Mouse (Mus musculus) midbrain, embryonic 15.5 days (tissue): Measurements from ENCODE around the gene Cstf3. TPM values are rescaled to one million over a fixed set of nuclear protein-coding genes. Genes with fewer than 3 reads are reported as not detected.
A peak's percentile ranks its signal among the peaks of the same experiment; 100 is the strongest.
"Not testable (repeated sequence)": the region's sequence is repeated elsewhere in the genome, so short reads cannot be mapped to it uniquely, and the experiment has no call there.

Experiments used
- ATAC-seq: fragments of 200-750 bp; cut with Nextera tagmentation; replicated peaks from 2 replicates; pipeline ENCODE4 v1.8.0; 2017; ENCODE audit warnings: moderate TSS enrichment
- H3K27ac ChIP-seq: fragments of 300-500 bp; sonication (generic); 2 replicates; pipeline ENCODE4 v1.5.1; 2015; ENCODE audit warnings: mild to moderate bottlenecking, inconsistent platforms
- H3K27me3 ChIP-seq: fragments of 300-500 bp; sonication (generic); replicated peaks from 2 replicates; pipeline ENCODE4 v1.6.1; 2015; ENCODE audit warnings: inconsistent platforms
- H3K36me3 ChIP-seq: fragments of 300-500 bp; sonication (generic); replicated peaks from 2 replicates; pipeline ENCODE4 v1.6.1; 2015; ENCODE audit warnings: inconsistent platforms
- H3K4me1 ChIP-seq: fragments of 300-500 bp; sonication (generic); 2 replicates; pipeline ENCODE4 v1.6.1; 2015; ENCODE audit warnings: inconsistent platforms
- H3K4me2 ChIP-seq: fragments of 300-500 bp; sonication (generic); 2 replicates; pipeline ENCODE4 v1.6.1; 2015; ENCODE audit warnings: inconsistent platforms, mild to moderate bottlenecking, moderate library complexity
- H3K4me3 ChIP-seq: fragments of 300-500 bp; sonication (generic); 2 replicates; pipeline ENCODE4 v1.5.1; 2015; ENCODE audit warnings: mild to moderate bottlenecking, inconsistent platforms
- H3K9ac ChIP-seq: fragments of 300-500 bp; sonication (generic); 2 replicates; pipeline ENCODE4 v1.6.1; 2015; ENCODE audit warnings: mild to moderate bottlenecking, inconsistent platforms
- H3K9me3 ChIP-seq: fragments of 300-500 bp; sonication (generic); 2 replicates; pipeline ENCODE4 v1.6.1; 2016; ENCODE audit warnings: inconsistent platforms
- WGBS: fragments of 180-500 bp; shearing (Covaris S2); methylation state at CpG from one replicate; pipeline ENCODE4 v1.1.7; 2015; ENCODE audit warnings: mixed read lengths; 5-methylcytosine and 5-hydroxymethylcytosine counted together
- polyA plus RNA-seq: library from polyadenylated mRNA; unstranded; fragments of >200 nt; fragmentation: Nextera tagmentation; extraction: Ambion mirVana; gene quantifications from 2 replicates; pipeline ENCODE4 v1.2.1, GENCODE M21; 2015

The Cstf3 gene
- 89.0 and 98.0 TPM in 2 replicates for polyA plus RNA-seq

GRCm38 (mm10) chr2:104590068-104590828 is at the start of gene Cstf3:
TSS of gene Cstf3 (plus strand) at chr2:104590523.
- Histone ChIP-seq H3K9ac (peak within 1 kb of the TSS; percentile 90), H3K36me3 (no peaks in the 10 kb centered on the region), H3K4me3 (peak within 1 kb of the TSS; percentile 87), H3K27me3 (no peaks in the 10 kb centered on the region), H3K27ac (peak within 1 kb of the TSS; percentile 91), H3K9me3 (no peaks in the 10 kb centered on the region), H3K4me1 (peaks cover 28% of the 10 kb centered on the region), H3K4me2 (peak within 1 kb of the TSS; percentile 69)
- WGBS, result under 1% methylated on average over 59 of the region's 59 CpGs
- ATAC-seq, result peak; percentile 100

GRCm38 (mm10) chr2:104556711-104557110 is 33.6 kb upstream of the Cstf3 start:
- H3K4me3 ChIP-seq, H3K36me3 ChIP-seq, H3K9me3 ChIP-seq, H3K27ac ChIP-seq, ATAC-seq, H3K4me1 ChIP-seq, H3K27me3 ChIP-seq, H3K4me2 ChIP-seq, H3K9ac ChIP-seq: not testable (repeated sequence)
- 95% methylated on average over 22 of the region's 22 CpGs for WGBS

- H3K36me3 ChIP-seq, result no peaks in the 10 kb centered on the region
- H3K9me3 ChIP-seq, result no peaks in the 10 kb centered on the region
- H3K27me3 ChIP-seq, result no peaks in the 10 kb centered on the region
- 94% methylated on average over 9 of the region's 9 CpGs for WGBS
- no peak overlapping the region for H3K4me2 ChIP-seq
- no peaks in the 10 kb centered on the region for H3K4me1 ChIP-seq
- no peak overlapping the region for H3K9ac ChIP-seq
- H3K27ac ChIP-seq, result no peak overlapping the region
- no peak overlapping the region for H3K4me3 ChIP-seq
- ATAC-seq, result no peak
These were observed 32.6 kb upstream of the Cstf3 start for GRCm38 (mm10) chr2:104557722-104558121.

- Histone ChIP-seq H3K4me1 (no peaks in the 10 kb centered on the region), H3K36me3 (no peaks in the 10 kb centered on the region), H3K9ac (no peak overlapping the region), H3K4me2 (no peak overlapping the region), H3K27me3 (no peaks in the 10 kb centered on the region), H3K4me3 (no peak overlapping the region), H3K9me3 (no peaks in the 10 kb centered on the region), H3K27ac (no peak overlapping the region)
- 92% methylated on average over 4 of the region's 4 CpGs for WGBS
- no peak for ATAC-seq
These were observed 32.0 kb upstream of the Cstf3 start for GRCm38 (mm10) chr2:104558326-104558725.

- no peak for ATAC-seq
- WGBS, result 67% methylated on average over 6 of the region's 6 CpGs
- Histone ChIP-seq H3K4me3 (no peak overlapping the region), H3K9me3 (no peaks in the 10 kb centered on the region), H3K9ac (no peak overlapping the region), H3K36me3 (no peaks in the 10 kb centered on the region), H3K27me3 (no peaks in the 10 kb centered on the region), H3K4me1 (no peaks in the 10 kb centered on the region), H3K27ac (no peak overlapping the region), H3K4me2 (no peak overlapping the region)
These were observed 31.4 kb upstream of the Cstf3 start for GRCm38 (mm10) chr2:104558938-104559337.

- no peak overlapping the region for H3K4me3 ChIP-seq
- H3K9ac ChIP-seq, result no peak overlapping the region
- 85% methylated on average over 4 of the region's 4 CpGs for WGBS
- H3K27ac ChIP-seq, result no peak overlapping the region
- ATAC-seq, result no peak
- no peaks in the 10 kb centered on the region for H3K27me3 ChIP-seq
- H3K36me3 ChIP-seq, result no peaks in the 10 kb centered on the region
- no peak overlapping the region for H3K4me2 ChIP-seq
- H3K4me1 ChIP-seq, result no peaks in the 10 kb centered on the region
- no peaks in the 10 kb centered on the region for H3K9me3 ChIP-seq
These were observed 30.5 kb upstream of the Cstf3 start for GRCm38 (mm10) chr2:104559591-104560380.

- Histone ChIP-seq H3K4me3 (no peak overlapping the region), H3K4me2 (no peak overlapping the region), H3K27ac (no peak overlapping the region), H3K36me3 (no peaks in the 10 kb centered on the region), H3K9me3 (no peaks in the 10 kb centered on the region), H3K4me1 (no peaks in the 10 kb centered on the region), H3K27me3 (no peaks in the 10 kb centered on the region), H3K9ac (no peak overlapping the region)
- WGBS, result 89% methylated on average over 6 of the region's 6 CpGs
- no peak for ATAC-seq
These were observed 28.9 kb upstream of the Cstf3 start for GRCm38 (mm10) chr2:104561386-104561785.

- no peak overlapping the region for H3K9ac ChIP-seq
- H3K4me1 ChIP-seq, result no peaks in the 10 kb centered on the region
- H3K4me3 ChIP-seq, result no peak overlapping the region
- H3K27ac ChIP-seq, result no peak overlapping the region
- no peak overlapping the region for H3K4me2 ChIP-seq
- H3K27me3 ChIP-seq, result no peaks in the 10 kb centered on the region
- 87% methylated on average over 4 of the region's 4 CpGs for WGBS
- H3K9me3 ChIP-seq, result no peaks in the 10 kb centered on the region
- H3K36me3 ChIP-seq, result no peaks in the 10 kb centered on the region
- ATAC-seq, result no peak
These were observed 28.3 kb upstream of the Cstf3 start for GRCm38 (mm10) chr2:104561986-104562532.

GRCm38 (mm10) chr2:104572066-104572465 is 18.3 kb upstream of the Cstf3 start:
- Histone ChIP-seq H3K4me3 (no peak overlapping the region), H3K27ac (no peak overlapping the region), H3K9ac (no peak overlapping the region), H3K4me1 (peaks cover 6% of the 10 kb centered on the region; the same call in 1 of the 2 replicates), H3K4me2 (no peak overlapping the region), H3K27me3 (no peaks in the 10 kb centered on the region), H3K36me3 (no peaks in the 10 kb centered on the region), H3K9me3 (no peaks in the 10 kb centered on the region)
- 38% methylated on average over 6 of the region's 6 CpGs for WGBS
- no peak for ATAC-seq

GRCm38 (mm10) chr2:104576216-104576615 is 14.1 kb upstream of the Cstf3 start:
- WGBS, result 76% methylated on average over 5 of the region's 5 CpGs

GRCm38 (mm10) chr2:104578021-104578420 is 12.3 kb upstream of the Cstf3 start:
- Histone ChIP-seq H3K27ac (no peak overlapping the region), H3K36me3 (no peaks in the 10 kb centered on the region), H3K4me3 (no peak overlapping the region), H3K27me3 (no peaks in the 10 kb centered on the region), H3K9me3 (no peaks in the 10 kb centered on the region), H3K4me2 (no peak overlapping the region), H3K9ac (no peak overlapping the region), H3K4me1 (peaks cover under 1% of the 10 kb centered on the region; the same call in 1 of the 2 replicates)
- 77% methylated on average over 5 of the region's 5 CpGs for whole genome bisulfite sequencing
- ATAC-seq, result no peak

More at GRCm38 (mm10) chr2:104576216-104576615, 14.1 kb upstream of the Cstf3 start:
- peaks cover 6% of the 10 kb centered on the region; the same call in 1 of the 2 replicates for H3K4me1 ChIP-seq
- H3K36me3 ChIP-seq, result no peaks in the 10 kb centered on the region
- H3K4me3 ChIP-seq, result no peak overlapping the region
- H3K27me3 ChIP-seq, result no peaks in the 10 kb centered on the region
- no peak overlapping the region for H3K27ac ChIP-seq
- H3K9ac ChIP-seq, result no peak overlapping the region
- no peaks in the 10 kb centered on the region for H3K9me3 ChIP-seq
- no peak overlapping the region for H3K4me2 ChIP-seq
- no peak for ATAC-seq

GRCm38 (mm10) chr2:104578836-104579604 is 11.3 kb upstream of the Cstf3 start:
- H3K27ac ChIP-seq, result no peak overlapping the region
- H3K27me3 ChIP-seq, result no peaks in the 10 kb centered on the region
- ATAC-seq, result no peak
- H3K36me3 ChIP-seq, result no peaks in the 10 kb centered on the region
- H3K4me2 ChIP-seq, result no peak overlapping the region
- H3K4me1 ChIP-seq, result no peaks in the 10 kb centered on the region
- no peaks in the 10 kb centered on the region for H3K9me3 ChIP-seq
- no peak overlapping the region for H3K4me3 ChIP-seq
- H3K9ac ChIP-seq, result no peak overlapping the region
- 83% methylated on average over 5 of the region's 5 CpGs for WGBS
